Mouse (Mus musculus) layer of hippocampus, postnatal 10 days (tissue): ENCODE data around the gene Cog7. TPM values are rescaled to one million over a fixed set of nuclear protein-coding genes. Genes with fewer than 3 reads are reported as not detected.

Source experiments
- DNase-seq, 2 experiments: peaks; one replicate each; pipeline ENCODE4 v3.0.0; 2021; ENCODE audit warnings: low spot score in 2 of 2
- total RNA-seq, 2 experiments: library from RNA; stranded (reverse); gene quantifications; 2 replicates each; pipeline ENCODE4 v1.2.3; 2021

Cog7 gene
- total RNA-seq, 2 experiments from 2014 or later = 33.7 to 34.6 TPM

GRCm38 (mm10) chr7:121899940-121900339 lies 81.6 kb downstream of the Cog7 start:
- DNase-seq = peak; percentile 13 to 36

GRCm38 (mm10) chr7:121899311-121899710 lies 82.2 kb downstream of the Cog7 start:
- DNase-seq = peak; percentile 40 to 51

- no peak for DNase-seq
Observed at GRCm38 (mm10) chr7:121896689-121897088, 84.8 kb downstream of the Cog7 start.

GRCm38 (mm10) chr7:121890636-121891360 lies 90.7 kb downstream of the Cog7 start:
- no peak for DNase-seq

GRCm38 (mm10) chr7:121880246-121880645 lies 101.3 kb downstream of the Cog7 start:
- no peak for DNase-seq

- DNase-seq = no peak
Observed at GRCm38 (mm10) chr7:121874784-121875183, 106.7 kb downstream of the Cog7 start.

GRCm38 (mm10) chr7:121873998-121874397 lies 107.5 kb downstream of the Cog7 start:
- DNase-seq = no peak

- no peak for DNase-seq
Observed at GRCm38 (mm10) chr7:121871631-121872030, 109.9 kb downstream of the Cog7 start.

GRCm38 (mm10) chr7:121864858-121865585 lies 116.5 kb downstream of the Cog7 start, which contains the start of gene Scnn1b:
Gene Scnn1b, plus strand, starts transcription at chr7:121865038.
- no peak for DNase-seq

- DNase-seq = no peak
Observed at GRCm38 (mm10) chr7:121858939-121859338, 122.6 kb downstream of the Cog7 start.

GRCm38 (mm10) chr7:121857177-121857884 lies 124.2 kb downstream of the Cog7 start:
- peak in 1 of 2 experiments; percentile 18 for DNase-seq

GRCm38 (mm10) chr7:121848537-121849168 lies 132.9 kb downstream of the Cog7 start:
- no peak for DNase-seq

- no peak for DNase-seq
Observed at GRCm38 (mm10) chr7:121845964-121846363, 135.5 kb downstream of the Cog7 start.

- DNase-seq = no peak
Observed at GRCm38 (mm10) chr7:121842234-121842633, 139.3 kb downstream of the Cog7 start.

- peak; percentile 47 to 52 for DNase-seq
Observed at GRCm38 (mm10) chr7:121840810-121841209, 140.7 kb downstream of the Cog7 start.

- DNase-seq = peak in 1 of 2 experiments; percentile 23
Observed at GRCm38 (mm10) chr7:121836827-121837226, 144.7 kb downstream of the Cog7 start.

GRCm38 (mm10) chr7:121835392-121835791 lies 146.1 kb downstream of the Cog7 start:
- no peak for DNase-seq
